Mouse (Mus musculus) brain, embryonic 14.5 days (tissue): ENCODE data around the gene Cep112.

ENCODE experiments used
- CTCF ChIP-seq: fragments of 200-500 bp; IDR thresholded peaks from 2 replicates; pipeline ENCODE4 v1.5.1; 2012; ENCODE audit warnings: inconsistent platforms, mild to moderate bottlenecking, moderate library complexity, borderline replicate concordance; ENCODE audit not compliant: insufficient read depth, insufficient read length; ENCODE audit errors: extremely low read depth
- POLR2A ChIP-seq: fragments of 200-500 bp; IDR thresholded peaks from 2 replicates; pipeline ENCODE4 v1.6.1; 2012; ENCODE audit warnings: mild to moderate bottlenecking, inconsistent platforms, borderline replicate concordance; ENCODE audit not compliant: poor library complexity, insufficient read depth, insufficient read length, severe bottlenecking; ENCODE audit errors: extremely low read depth

DNA sequence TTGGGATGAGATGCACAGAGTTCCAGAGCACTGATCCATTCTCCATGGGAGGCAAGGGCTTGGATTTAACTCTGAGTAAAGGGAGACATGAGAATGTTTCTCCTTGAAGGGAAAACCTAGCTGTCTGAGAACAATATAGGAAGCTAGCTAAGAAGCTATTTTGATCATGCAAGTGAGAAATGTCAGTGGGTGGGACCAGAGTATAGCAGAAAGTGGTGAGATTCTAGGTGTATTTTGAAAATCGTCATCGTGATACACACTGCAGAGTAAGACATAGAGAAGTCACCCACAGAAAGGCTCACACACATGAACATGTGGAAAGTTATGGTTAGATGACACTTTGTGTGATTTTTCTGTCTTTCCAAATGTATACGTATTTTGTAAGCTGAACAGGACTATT, 257.0 kb downstream of the Cep112 start:
- no peak for TF ChIP-seq CTCF
- no peak for TF ChIP-seq POLR2A
